Mouse (Mus musculus) heart, adult 2 months (tissue): ENCODE data around the gene Cnnm2. TPM values are rescaled to one million over a fixed set of nuclear protein-coding genes. Genes with fewer than 3 reads are reported as not detected.
A peak's percentile ranks its signal among the peaks of the same experiment; 100 is the strongest.

ENCODE experiments used
- DNase-seq, 2 experiments: peaks; one replicate each; pipeline ENCODE4 v3.0.0; 2021
- H3K27ac ChIP-seq: fragments of 200-600 bp; 2 replicates; pipeline ENCODE4 v1.8.1; 2022
- H3K27me3 ChIP-seq: fragments of 200-500 bp; 2 replicates; pipeline ENCODE4 v1.6.1; 2012; ENCODE audit warnings: mild to moderate bottlenecking, low read length, inconsistent platforms, mixed read lengths; ENCODE audit not compliant: control insufficient read depth, insufficient read depth
- H3K36me3 ChIP-seq: fragments of 200-500 bp; 2 replicates; pipeline ENCODE4 v1.6.1; 2012; ENCODE audit warnings: low read length, inconsistent platforms; ENCODE audit not compliant: control insufficient read depth, insufficient read depth
- H3K4me1 ChIP-seq: fragments of 200-500 bp; 2 replicates; pipeline ENCODE4 v1.6.1; 2011; ENCODE audit warnings: low read length; ENCODE audit not compliant: control insufficient read depth, insufficient read depth
- H3K4me3 ChIP-seq: fragments of 200-600 bp; 2 replicates; pipeline ENCODE4 v1.8.1; 2022
- H3K79me2 ChIP-seq: fragments of 200-500 bp; replicated peaks from 2 replicates; pipeline ENCODE4 v1.6.1; 2012; ENCODE audit warnings: mild to moderate bottlenecking, inconsistent platforms, low read length, moderate library complexity, mixed read lengths; ENCODE audit not compliant: control insufficient read depth, insufficient read depth
- H3K9ac ChIP-seq: fragments of 200-500 bp; 2 replicates; pipeline ENCODE4 v1.6.1; 2012; ENCODE audit warnings: low read depth, mild to moderate bottlenecking, control low read depth, inconsistent platforms, low read length, mixed read lengths
- CTCF ChIP-seq: fragments of 200-600 bp; IDR thresholded peaks from 2 replicates; pipeline ENCODE4 v1.8.1; 2022; ENCODE audit warnings: antibody characterized with exemption, mild to moderate bottlenecking, moderate library complexity
- EP300 ChIP-seq: fragments of 200-500 bp; IDR thresholded peaks from 2 replicates; pipeline ENCODE4 v1.6.1; 2011; ENCODE audit warnings: low read depth, low read length, control low read depth; ENCODE audit not compliant: insufficient read depth
- POLR2A ChIP-seq: fragments of 200-500 bp; IDR thresholded peaks from 2 replicates; pipeline ENCODE4 v1.6.1; 2011; ENCODE audit warnings: mild to moderate bottlenecking, low read depth, low read length, control low read depth; ENCODE audit not compliant: insufficient read depth
- WGBS: fragments of 180-500 bp; shearing (Covaris S2); methylation state at CpG from one replicate; pipeline ENCODE4 v1.1.7; 2018; 5-methylcytosine and 5-hydroxymethylcytosine counted together
- intact Hi-C: fragments of 180-260 bp; cut with DNase I; formaldehyde crosslinking; loops from one replicate; pipeline ENCODE4 v1.15.1; 2025
- polyA plus RNA-seq: library from polyadenylated mRNA; depleted of rRNA; stranded (reverse); fragments of >200 nt; gene quantifications from 2 replicates; pipeline ENCODE4 v1.2.3, GENCODE M21; 2012; rRNA removed
- total RNA-seq, 2 experiments: library from RNA; stranded (reverse); gene quantifications; 2 replicates each; pipeline ENCODE4 v1.2.3; 2021

The Cnnm2 gene
- total and polyA plus RNA-seq, 3 experiments: 5.4 to 7.3 (median 6.7) TPM

DNA sequence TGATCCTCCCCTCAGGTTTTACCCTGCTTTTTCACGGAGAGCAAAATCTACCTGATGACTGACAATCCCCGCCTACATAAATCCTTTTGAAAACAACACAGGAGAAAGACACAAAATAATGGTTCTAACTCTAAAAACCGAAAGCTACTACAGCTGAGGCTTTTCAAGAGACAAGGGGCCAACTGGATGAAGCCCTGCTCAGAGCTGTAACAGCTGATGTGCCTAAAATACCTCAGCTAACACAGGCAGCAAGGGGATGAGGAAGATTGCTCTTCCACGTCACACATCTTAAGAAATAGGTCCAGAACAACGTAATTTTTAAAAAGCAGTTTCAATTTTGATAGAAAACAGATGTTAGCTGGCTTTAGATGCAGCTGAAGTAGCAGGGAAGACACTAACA, 165.6 kb downstream of the Cnnm2 start:
- no peak for TF ChIP-seq POLR2A
- no peak for TF ChIP-seq CTCF
- TF ChIP-seq EP300: no peak
- Histone ChIP-seq H3K27ac (peak overlapping the region; percentile 47), H3K79me2 (peaks cover 2% of the 10 kb centered on the region), H3K27me3 (no peaks in the 10 kb centered on the region), H3K36me3 (peaks cover 14% of the 10 kb centered on the region), H3K4me1 (peaks cover 10% of the 10 kb centered on the region), H3K4me3 (no peak overlapping the region), H3K9ac (peak overlapping the region; percentile 20; the same call in 1 of the 2 replicates)
- intact Hi-C loops: no loop called here
- 44% methylated on average over 5 of the region's 5 CpGs for WGBS
- DNase-seq: no peak

DNA sequence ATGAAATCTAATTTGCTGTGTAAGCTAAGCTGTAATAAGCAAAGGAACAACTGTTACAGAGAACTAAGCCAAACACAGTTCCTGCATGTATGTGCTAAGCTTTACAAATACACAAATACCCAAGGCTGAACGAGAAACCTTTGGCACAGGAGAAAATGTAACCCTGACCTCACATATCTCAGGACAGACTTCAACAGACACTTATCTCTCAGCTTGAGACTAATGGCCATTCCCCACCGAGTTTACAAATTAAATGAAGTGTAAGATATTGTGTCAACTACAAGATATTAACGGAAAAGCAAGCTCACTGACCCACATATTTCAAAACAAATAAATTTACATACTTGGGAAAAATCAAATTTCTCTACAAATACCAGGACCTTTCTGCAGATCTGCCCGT, 166.7 kb downstream of the Cnnm2 start:
- Histone ChIP-seq H3K9ac (no peak overlapping the region), H3K27ac (peak overlapping the region; percentile 74)

DNA sequence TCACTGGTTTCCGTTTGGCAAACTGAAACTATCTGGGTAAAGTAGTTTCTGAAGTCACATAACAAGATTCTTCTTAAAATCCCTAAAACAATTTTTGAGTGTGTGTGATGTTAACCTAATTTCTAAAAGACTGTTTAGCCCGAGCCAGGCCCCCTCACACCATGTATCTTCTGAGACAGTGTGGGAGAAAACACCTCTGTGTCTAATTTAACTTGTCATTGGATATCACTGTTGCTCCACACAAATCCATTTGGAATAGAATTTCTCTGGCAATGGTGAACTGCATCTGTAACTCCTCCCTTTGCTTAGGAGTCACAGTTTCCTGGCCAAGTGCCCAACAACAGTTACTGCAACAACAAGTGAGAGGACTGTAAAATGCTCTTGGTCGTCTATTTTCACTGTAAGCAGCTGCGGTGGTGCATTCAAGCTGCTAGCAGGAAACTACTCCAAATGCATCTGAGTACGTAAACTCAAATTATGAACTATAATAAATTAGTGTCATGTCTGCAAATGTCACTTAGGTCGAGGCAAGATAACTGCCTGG, 167.7 kb downstream of the Cnnm2 start:
- Histone ChIP-seq H3K4me1 (peaks cover 14% of the 10 kb centered on the region), H3K9ac (no peak overlapping the region), H3K4me3 (no peak overlapping the region), H3K27ac (peak overlapping the region; percentile 74), H3K27me3 (no peaks in the 10 kb centered on the region), H3K79me2 (peaks cover 2% of the 10 kb centered on the region), H3K36me3 (peaks cover 12% of the 10 kb centered on the region)
- peak; percentile 74 to 84 for DNase-seq
- 0 out of 2 replicates have a peak, but pooled peaks have one; percentile 16 for TF ChIP-seq POLR2A
- TF ChIP-seq EP300: no peak
- intact Hi-C loops: no loop called here
- WGBS: 7% methylated on average over 6 of the region's 6 CpGs

More for the DNA sequence above, 166.7 kb downstream of the Cnnm2 start:
- peaks cover 10% of the 10 kb centered on the region for H3K4me1 ChIP-seq
- DNase-seq: no peak
- H3K36me3 ChIP-seq: peaks cover 14% of the 10 kb centered on the region
- intact Hi-C loops: no loop called here
- H3K4me3 ChIP-seq: no peak overlapping the region
- TF ChIP-seq POLR2A: no peak
- no peak for TF ChIP-seq CTCF
- no peak for TF ChIP-seq EP300
- H3K79me2 ChIP-seq: peaks cover 2% of the 10 kb centered on the region
- no peaks in the 10 kb centered on the region for H3K27me3 ChIP-seq
- WGBS: 44% methylated on average over 4 of the region's 4 CpGs

Other genes with a start within 250 kb of the Cnnm2 start
- gene Arl3, start 188.4 kb upstream of the Cnnm2 start, total RNA-seq: 10 to 100 TPM; 36.1 to 43.4 TPM
- 38.3 and 57.0 TPM in 2 replicates for gene Arl3, start 188.4 kb upstream of the Cnnm2 start, polyA plus RNA-seq
- gene Sfxn2, start 188.2 kb upstream of the Cnnm2 start, total RNA-seq: 1 to 10 TPM; 2.4 to 3.6 TPM
- 2.3 and 2.7 TPM in 2 replicates for gene Sfxn2, start 188.2 kb upstream of the Cnnm2 start, polyA plus RNA-seq
- 10 to 100 TPM; 53.5 to 54.2 TPM for gene Wbp1l, start 162.5 kb upstream of the Cnnm2 start, total RNA-seq
- 39.2 and 46.2 TPM in 2 replicates for gene Wbp1l, start 162.5 kb upstream of the Cnnm2 start, polyA plus RNA-seq
- not detected for gene Cyp17a1, start 88.4 kb upstream of the Cnnm2 start, total RNA-seq
- gene Cyp17a1, start 88.4 kb upstream of the Cnnm2 start, polyA plus RNA-seq: 0.12 TPM in 1 of 2 replicates, not detected in the other
- 1 to 10 TPM; 7.1 to 7.8 TPM for gene Borcs7, start 71.7 kb upstream of the Cnnm2 start, total RNA-seq
- 4.7 and 8.7 TPM in 2 replicates for gene Borcs7, start 71.7 kb upstream of the Cnnm2 start, polyA plus RNA-seq
- gene As3mt, start 54.1 kb upstream of the Cnnm2 start, total RNA-seq: 10 to 100 TPM; 86.2 to 99.2 TPM
- 33.2 and 63.7 TPM in 2 replicates for gene As3mt, start 54.1 kb upstream of the Cnnm2 start, polyA plus RNA-seq